Comparison of ENCODE assay signal across 19 mouse cellular contexts in genomic region chr14:121100829-121101228, GRCm38 (mm10).
DNase-seq lines count a peak whose midpoint lies in the region; ATAC-seq and TF ChIP-seq lines count a peak whose summit lies in the region.
"Had no signal": no experiment of that assay in that cellular context is flagged by ENCODE, and none has a peak within 500 bp of the region (broad histone marks: within the 10 kb centered on the region; RNA-seq: fewer than 3 reads in every experiment).

No protein-coding gene starts in this region.

- DNase-seq in heart, adult 2 months, result no peak
- DNase-seq in kidney, postnatal 4 days, result no peak
- DNase-seq in lung, adult 2 months, result no peak
- no peak for DNase-seq in retina, postnatal 1 day
- DNase-seq: adrenal gland, postnatal 25 days; B cell, adult 2 months; cerebellum, adult 2 months; gastrocnemius, postnatal 25 days; right cerebral cortex, postnatal 25 days; thymus, postnatal 14 days had no signal

- no peak for TF ChIP-seq POLR2A in heart, adult 2 months (IDR thresholded peaks at IDR 0.05; ENCODE audit: insufficient read depth, low read depth, low read length)
- TF ChIP-seq POLR2A in lung, adult 2 months (IDR thresholded peaks at IDR 0.05; ENCODE audit: borderline replicate concordance, extremely low read depth, low read depth, low read length), result no peak

- no peaks in the 10 kb centered on the region for H3K27me3 ChIP-seq in heart, embryonic 12.5 days (replicated peaks)
- no peaks in the 10 kb centered on the region for H3K27me3 ChIP-seq in heart, adult 2 months (ENCODE audit: control insufficient read depth, insufficient read depth, low read length)
- H3K27me3 ChIP-seq in kidney, embryonic 14.5 days (ENCODE audit: control insufficient read depth, insufficient read depth, low read length), result no peaks in the 10 kb centered on the region
- H3K27me3 ChIP-seq in lung, embryonic 15.5 days, result no peaks in the 10 kb centered on the region
- no peaks in the 10 kb centered on the region for H3K27me3 ChIP-seq in midbrain, embryonic 16.5 days (ENCODE audit: control insufficient read depth, insufficient read depth, low read depth, low read length)
- H3K27me3 ChIP-seq: neural tube, embryonic 13.5 days; Patski had no signal

- WGBS in heart, embryonic 12.5 days, result 15% methylated on average over 2 of the region's 2 CpGs
- 13% methylated on average over 2 of the region's 2 CpGs for WGBS in heart, adult 2 months
- 16% methylated on average over 2 of the region's 2 CpGs for WGBS in kidney, embryonic 14.5 days
- 9% methylated on average over 2 of the region's 2 CpGs for WGBS in lung, embryonic 15.5 days
- 20% methylated on average over 2 of the region's 2 CpGs for whole genome bisulfite sequencing in lung, adult 2 months
- 56% methylated on average over 2 of the region's 2 CpGs for WGBS in midbrain, embryonic 16.5 days

- peaks cover 81% of the 10 kb centered on the region for H3K4me1 ChIP-seq in heart, embryonic 12.5 days (replicated peaks)
- peaks cover 8% of the 10 kb centered on the region for H3K4me1 ChIP-seq in heart, adult 2 months (ENCODE audit: control insufficient read depth, insufficient read depth, low read length)
- peaks cover 65% of the 10 kb centered on the region for H3K4me1 ChIP-seq in kidney, embryonic 14.5 days (ENCODE audit: control insufficient read depth, insufficient read depth, low read length)
- peaks cover 68% of the 10 kb centered on the region for H3K4me1 ChIP-seq in lung, embryonic 15.5 days
- H3K4me1 ChIP-seq in lung, adult 2 months (ENCODE audit: control insufficient read depth, insufficient read depth, low read length), result peaks cover 19% of the 10 kb centered on the region
- peaks cover 9% of the 10 kb centered on the region; the same call in 1 of the 2 replicates for H3K4me1 ChIP-seq in midbrain, embryonic 16.5 days (ENCODE audit: control insufficient read depth, insufficient read depth, low read length)

- no peak overlapping the region for H3K4me3 ChIP-seq in heart, embryonic 12.5 days
- H3K4me3 ChIP-seq in heart, adult 2 months, result no peak overlapping the region
- H3K4me3 ChIP-seq in kidney, embryonic 14.5 days (ENCODE audit: low read length), result no peak overlapping the region
- no peak overlapping the region for H3K4me3 ChIP-seq in lung, embryonic 15.5 days
- no peak overlapping the region for H3K4me3 ChIP-seq in lung, adult 2 months (replicated peaks; ENCODE audit: extremely low read depth, low read depth, low read length)
- no peak overlapping the region for H3K4me3 ChIP-seq in midbrain, embryonic 16.5 days (ENCODE audit: low read depth, low read length)
- H3K4me3 ChIP-seq: hindbrain, embryonic 10.5 days; neural tube, embryonic 13.5 days had no signal

- H3K36me3 ChIP-seq in heart, embryonic 12.5 days, result peaks cover 13% of the 10 kb centered on the region; the same call in 1 of the 2 replicates
- no peaks in the 10 kb centered on the region for H3K36me3 ChIP-seq in heart, adult 2 months (ENCODE audit: control insufficient read depth, insufficient read depth, low read length)
- peaks cover 4% of the 10 kb centered on the region; the same call in 1 of the 2 replicates for H3K36me3 ChIP-seq in kidney, embryonic 14.5 days (ENCODE audit: control insufficient read depth, insufficient read depth, low read length)
- 0 out of 2 replicates have a peak, but pooled peaks cover 5% of the 10 kb centered on the region for H3K36me3 ChIP-seq in lung, embryonic 15.5 days
- H3K36me3 ChIP-seq in midbrain, embryonic 16.5 days (ENCODE audit: control insufficient read depth, insufficient read depth, low read length), result 0 out of 2 replicates have a peak, but pooled peaks cover 2% of the 10 kb centered on the region

- H3K9ac ChIP-seq in heart, embryonic 12.5 days, result peak overlapping the region; percentile 45; the same call in 1 of the 2 replicates
- H3K9ac ChIP-seq in heart, adult 2 months (ENCODE audit: low read depth, low read length), result no peak overlapping the region
- no peak overlapping the region for H3K9ac ChIP-seq in kidney, embryonic 14.5 days (ENCODE audit: low read depth, low read length)
- no peak overlapping the region for H3K9ac ChIP-seq in lung, embryonic 15.5 days
- H3K9ac ChIP-seq in midbrain, embryonic 16.5 days (ENCODE audit: low read depth, low read length), result no peak overlapping the region
- H3K9ac ChIP-seq: neural tube, embryonic 13.5 days had no signal

- intact Hi-C loops in heart, adult 2 months (cut with DNase I), result no loop called here

- no peaks in the 10 kb centered on the region for H3K9me3 ChIP-seq in heart, embryonic 12.5 days (replicated peaks)
- no peaks in the 10 kb centered on the region for H3K9me3 ChIP-seq in kidney, embryonic 14.5 days (ENCODE audit: control insufficient read depth, low read length)
- H3K9me3 ChIP-seq in lung, embryonic 15.5 days, result no peaks in the 10 kb centered on the region
- no peaks in the 10 kb centered on the region for H3K9me3 ChIP-seq in midbrain, embryonic 16.5 days (replicated peaks; ENCODE audit: control insufficient read depth, low read length, poor library complexity, severe bottlenecking)
- H3K9me3 ChIP-seq: hindbrain, embryonic 10.5 days; neural tube, embryonic 13.5 days had no signal

- H3K79me2 ChIP-seq in heart, adult 2 months (replicated peaks; ENCODE audit: control insufficient read depth, insufficient read depth, low read length), result no peaks in the 10 kb centered on the region

- ATAC-seq in heart, embryonic 12.5 days (ENCODE audit: insufficient number of reproducible peaks, low FRiP score), result no peak
- no peak for ATAC-seq in kidney, embryonic 14.5 days (ENCODE audit: low FRiP score, low TSS enrichment)
- 0 out of 2 replicates have a peak, but pooled peaks have one; percentile 43 for ATAC-seq in lung, embryonic 15.5 days (ENCODE audit: borderline replicate concordance, extremely low read depth, low FRiP score, low TSS enrichment)
- no peak for ATAC-seq in midbrain, embryonic 16.5 days

- no peak for TF ChIP-seq CTCF in heart, adult 2 months (IDR thresholded peaks at IDR 0.05)
- no peak for TF ChIP-seq CTCF in lung, adult 2 months (IDR thresholded peaks at IDR 0.05; ENCODE audit: insufficient read depth, low read length)

- TF ChIP-seq EP300 in heart, adult 2 months (IDR thresholded peaks at IDR 0.05; ENCODE audit: insufficient read depth, low read depth, low read length), result no peak

- peak overlapping the region; percentile 81 for H3K27ac ChIP-seq in heart, embryonic 12.5 days (ENCODE audit: poor library complexity, severe bottlenecking)
- H3K27ac ChIP-seq in heart, adult 2 months, result no peak overlapping the region; the same call in 1 of the 2 replicates
- peak overlapping the region; percentile 59; the same call in 1 of the 2 replicates for H3K27ac ChIP-seq in kidney, embryonic 14.5 days (ENCODE audit: low read depth, low read length)
- H3K27ac ChIP-seq in lung, embryonic 15.5 days, result peak overlapping the region; percentile 54; the same call in 1 of the 2 replicates
- no peak overlapping the region for H3K27ac ChIP-seq in midbrain, embryonic 16.5 days (ENCODE audit: low read length)
- H3K27ac ChIP-seq: hindbrain, embryonic 10.5 days; macrophage; neural tube, embryonic 13.5 days had no signal

- peak overlapping the region; percentile 38 for H3K4me2 ChIP-seq in heart, embryonic 12.5 days
- H3K4me2 ChIP-seq in kidney, embryonic 14.5 days (replicated peaks; ENCODE audit: low read depth, low read length), result no peak overlapping the region
- H3K4me2 ChIP-seq in lung, embryonic 15.5 days, result no peak overlapping the region
- H3K4me2 ChIP-seq in midbrain, embryonic 16.5 days (ENCODE audit: low read length), result no peak overlapping the region
- H3K4me2 ChIP-seq: midbrain, embryonic 11.5 days; neural tube, embryonic 13.5 days had no signal

Comparison
In these comparisons a context has a peak if more than half of its experiments do, and no peak if none do; other contexts are left out.
1. H3K27ac ChIP-seq: peak in heart, embryonic 12.5 days (single experiment), kidney, embryonic 14.5 days (single experiment) and lung, embryonic 15.5 days (single experiment); none in heart, adult 2 months (single experiment) and midbrain, embryonic 16.5 days (single experiment).